Comparison of ENCODE assay signal across 12 mouse cellular contexts in genomic region chr16:64961690-64962089, GRCm38 (mm10).
DNase-seq lines count a peak whose midpoint lies in the region; ATAC-seq and TF ChIP-seq lines count a peak whose summit lies in the region.
"Had no signal": no experiment of that assay in that cellular context is flagged by ENCODE, and none has a peak within 500 bp of the region (broad histone marks: within the 10 kb centered on the region; RNA-seq: fewer than 3 reads in every experiment).

No protein-coding gene starts in this region.

- TF ChIP-seq POLR2A in lung, adult 2 months (IDR thresholded peaks at IDR 0.05; ENCODE audit: borderline replicate concordance, extremely low read depth, low read depth, low read length), result no peak

- no peak overlapping the region for H3K4me2 ChIP-seq in lung, embryonic 14.5 days
- H3K4me2 ChIP-seq: embryonic facial prominence, embryonic 12.5 days; heart, embryonic 15.5 days had no signal

- in situ Hi-C loops in Patski (cut with MboI; ENCODE audit: low pct_unique_long_range_greater_than_20kb), result no loop called here

- no peak overlapping the region for H3K4me3 ChIP-seq in lung, embryonic 14.5 days (ENCODE audit: low read depth, low read length)
- no peak overlapping the region for H3K4me3 ChIP-seq in lung, adult 2 months (replicated peaks; ENCODE audit: extremely low read depth, low read depth, low read length)
- H3K4me3 ChIP-seq: embryonic facial prominence, embryonic 12.5 days; heart, embryonic 15.5 days; megakaryocyte, embryonic 14.5 days had no signal

- whole genome bisulfite sequencing in lung, embryonic 14.5 days, result 93% methylated on average over 4 of the region's 4 CpGs
- 83% methylated on average over 4 of the region's 4 CpGs for WGBS in lung, adult 2 months

- CTCF ChIA-PET in Patski (lab: Charles Lee), result no interaction called here

- no peak for ATAC-seq in lung, embryonic 14.5 days (ENCODE audit: insufficient read depth)
- ATAC-seq in Patski, result no peak

- H3K36me3 ChIP-seq in lung, embryonic 14.5 days (ENCODE audit: insufficient read depth), result no peaks in the 10 kb centered on the region
- H3K36me3 ChIP-seq: embryonic facial prominence, embryonic 12.5 days; heart, embryonic 15.5 days had no signal

- no peaks in the 10 kb centered on the region for H3K4me1 ChIP-seq in lung, embryonic 14.5 days (ENCODE audit: insufficient read depth)
- H3K4me1 ChIP-seq in lung, adult 2 months (ENCODE audit: control insufficient read depth, insufficient read depth, low read length), result no peaks in the 10 kb centered on the region
- H3K4me1 ChIP-seq: embryonic facial prominence, embryonic 12.5 days; heart, embryonic 15.5 days; megakaryocyte, embryonic 14.5 days had no signal

- no peak overlapping the region for H3K27ac ChIP-seq in lung, embryonic 14.5 days (ENCODE audit: low read depth)
- H3K27ac ChIP-seq: embryonic facial prominence, embryonic 12.5 days; heart, embryonic 15.5 days had no signal

- no peaks in the 10 kb centered on the region for H3K9me3 ChIP-seq in lung, embryonic 14.5 days (ENCODE audit: low read depth, low read length)
- H3K9me3 ChIP-seq: embryonic facial prominence, embryonic 12.5 days; heart, embryonic 15.5 days had no signal

- peak; percentile 42 for TF ChIP-seq CTCF in lung, embryonic 14.5 days (IDR thresholded peaks at IDR 0.05; ENCODE audit: low read depth)
- no peak for TF ChIP-seq CTCF in lung, adult 2 months (IDR thresholded peaks at IDR 0.05; ENCODE audit: insufficient read depth, low read length)
- TF ChIP-seq CTCF in Patski (IDR thresholded peaks at IDR 0.05), result peak; percentile 24

- POLR2A ChIA-PET in Patski (lab: Charles Lee), result no interaction called here

- DNase-seq in embryo, embryonic 10.5 days (ENCODE audit: low spot score), result peak; percentile 21
- DNase-seq in embryo, embryonic 9.5 days (ENCODE audit: extremely low spot score), result no peak
- DNase-seq in lung, embryonic 14.5 days, result peak; percentile 31
- no peak for DNase-seq in lung, adult 2 months
- no peak for DNase-seq in Patski (ENCODE audit: low read depth, low spot score)
- peak; percentile 79 for DNase-seq in naive thymus-derived CD4-positive, alpha-beta T cell, adult 2 months (ENCODE audit: low read depth)
- no peak for DNase-seq in cerebellum, postnatal 10 days
- no peak for DNase-seq in ovary, postnatal 36 days (ENCODE audit: low spot score)
- DNase-seq: kidney, postnatal 14 days had no signal

- no peaks in the 10 kb centered on the region for H3K27me3 ChIP-seq in lung, embryonic 14.5 days (ENCODE audit: insufficient read depth, low read length)
- no peaks in the 10 kb centered on the region for H3K27me3 ChIP-seq in Patski
- H3K27me3 ChIP-seq: embryonic facial prominence, embryonic 12.5 days; heart, embryonic 15.5 days; megakaryocyte, embryonic 14.5 days had no signal

- no peak overlapping the region for H3K9ac ChIP-seq in lung, embryonic 14.5 days
- H3K9ac ChIP-seq: embryonic facial prominence, embryonic 12.5 days; heart, embryonic 15.5 days had no signal

Comparison
In these comparisons a context has a peak if more than half of its experiments do, and no peak if none do; other contexts are left out.
1. DNase-seq: peak in embryo, embryonic 10.5 days (single experiment), lung, embryonic 14.5 days (single experiment) and naive thymus-derived CD4-positive, alpha-beta T cell, adult 2 months (single experiment); none in embryo, embryonic 9.5 days (single experiment), lung, adult 2 months (single experiment), Patski (single experiment), cerebellum, postnatal 10 days (0 of 2) and ovary, postnatal 36 days (single experiment).